Mouse (Mus musculus) cerebellum, adult 2 months (tissue): ENCODE measurements around the gene Muc16.

ENCODE experiments used
- CTCF ChIP-seq: fragments of 200-500 bp; IDR thresholded peaks from 2 replicates; pipeline ENCODE4 v1.5.1; 2011; ENCODE audit warnings: low read depth, mild to moderate bottlenecking, control low read depth, low read length, moderate library complexity, borderline replicate concordance; ENCODE audit not compliant: insufficient read depth
- POLR2A ChIP-seq: fragments of 200-500 bp; IDR thresholded peaks from 2 replicates; pipeline ENCODE4 v1.6.1; 2011; ENCODE audit warnings: low read length, control low read depth, borderline replicate concordance; ENCODE audit not compliant: insufficient read depth

GRCm38 (mm10) chr9:18721011-18721410 lies 46.7 kb upstream of the Muc16 start:
- no peak for TF ChIP-seq CTCF
- no peak for TF ChIP-seq POLR2A
